Mouse (Mus musculus) forebrain, embryonic 14.5 days (tissue): Measurements from ENCODE around the gene Zswim1. TPM values are rescaled to one million over a fixed set of nuclear protein-coding genes. Genes with fewer than 3 reads are reported as not detected.

ENCODE experiments used
- ATAC-seq: fragments of 200-750 bp; cut with Nextera tagmentation; 2 replicates; pipeline ENCODE4 v1.8.0; 2017; ENCODE audit warnings: mild to moderate bottlenecking, moderate library complexity
- DNase-seq: peaks from one replicate; pipeline ENCODE4 v3.0.0-alpha.2; 2015; ENCODE audit warnings: low spot score
- H3K27ac ChIP-seq: fragments of 300-500 bp; sonication (generic); 2 replicates; pipeline ENCODE4 v1.5.1; 2014; ENCODE audit warnings: low read depth, mild to moderate bottlenecking, control low read depth, low read length, moderate library complexity
- H3K27me3 ChIP-seq: fragments of 300-500 bp; sonication (generic); replicated peaks from 2 replicates; pipeline ENCODE4 v1.6.1; 2014; ENCODE audit warnings: low read length, control low read depth, mixed read lengths; ENCODE audit not compliant: control insufficient read depth, insufficient read depth
- H3K36me3 ChIP-seq: fragments of 300-500 bp; sonication (generic); 2 replicates; pipeline ENCODE4 v1.6.1; 2014; ENCODE audit warnings: low read length, control low read depth; ENCODE audit not compliant: control insufficient read depth, insufficient read depth
- H3K4me1 ChIP-seq: fragments of 300-500 bp; sonication (generic); 2 replicates; pipeline ENCODE4 v1.6.1; 2014; ENCODE audit warnings: antibody characterized with exemption, low read length, control low read depth; ENCODE audit not compliant: control insufficient read depth, insufficient read depth
- H3K4me2 ChIP-seq: fragments of 300-500 bp; sonication (generic); 2 replicates; pipeline ENCODE4 v1.6.1; 2014; ENCODE audit warnings: mild to moderate bottlenecking, control low read depth, low read length
- H3K4me3 ChIP-seq: fragments of 300-500 bp; sonication (generic); 2 replicates; pipeline ENCODE4 v1.5.1; 2014; ENCODE audit warnings: low read depth, low read length, control low read depth
- H3K9ac ChIP-seq: fragments of 300-500 bp; sonication (generic); 2 replicates; pipeline ENCODE4 v1.6.1; 2014; ENCODE audit warnings: mild to moderate bottlenecking, low read length, control low read depth, moderate library complexity
- H3K9me3 ChIP-seq: fragments of 300-500 bp; sonication (generic); replicated peaks from 2 replicates; pipeline ENCODE4 v1.6.1; 2016; ENCODE audit warnings: low read length, control low read depth, mixed read lengths; ENCODE audit not compliant: control insufficient read depth
- WGBS: fragments of 180-500 bp; shearing (Covaris S2); extraction: QIAGEN DNeasy Blood & Tissue Kit; methylation state at CpG from one replicate; pipeline ENCODE4 v1.1.7; 2014; 5-methylcytosine and 5-hydroxymethylcytosine counted together
- polyA plus RNA-seq: library from polyadenylated mRNA; unstranded; fragments of >200 nt; fragmentation: Nextera tagmentation; extraction: Ambion mirVana; gene quantifications from 2 replicates; pipeline ENCODE4 v1.2.1, GENCODE M21; 2014

Gene Zswim1
- polyA plus RNA-seq, 1 experiment from 2014 or later = 19.5 TPM

DNA sequence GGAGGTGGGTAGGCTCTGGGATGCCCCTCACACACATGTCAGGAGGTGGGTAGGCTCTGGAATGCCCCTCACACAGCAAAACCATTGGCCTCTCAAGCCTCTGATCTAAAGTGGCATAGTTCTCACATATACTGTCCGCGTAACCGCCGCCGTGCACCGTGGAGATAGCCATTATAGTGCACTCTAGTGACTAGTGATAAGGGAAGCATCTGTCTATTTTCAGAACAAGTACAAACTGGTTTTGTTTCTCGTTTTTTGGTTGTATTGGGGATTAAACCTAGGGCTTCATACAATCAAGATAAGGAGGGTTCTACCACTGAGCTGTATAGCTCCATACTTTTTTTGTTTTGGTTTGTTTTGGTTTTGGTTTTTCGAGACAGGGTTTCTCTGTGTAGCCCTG is 6.7 kb upstream of the Zswim1 start:
- ATAC-seq = no peak
- WGBS = 92% methylated on average over 8 of the region's 8 CpGs
- Histone ChIP-seq H3K4me2 (no peak overlapping the region), H3K4me1 (no peaks in the 10 kb centered on the region), H3K9me3 (no peaks in the 10 kb centered on the region), H3K4me3 (no peak overlapping the region), H3K36me3 (peaks cover 22% of the 10 kb centered on the region), H3K27me3 (no peaks in the 10 kb centered on the region), H3K27ac (no peak overlapping the region), H3K9ac (no peak overlapping the region)
- no peak for DNase-seq

DNA sequence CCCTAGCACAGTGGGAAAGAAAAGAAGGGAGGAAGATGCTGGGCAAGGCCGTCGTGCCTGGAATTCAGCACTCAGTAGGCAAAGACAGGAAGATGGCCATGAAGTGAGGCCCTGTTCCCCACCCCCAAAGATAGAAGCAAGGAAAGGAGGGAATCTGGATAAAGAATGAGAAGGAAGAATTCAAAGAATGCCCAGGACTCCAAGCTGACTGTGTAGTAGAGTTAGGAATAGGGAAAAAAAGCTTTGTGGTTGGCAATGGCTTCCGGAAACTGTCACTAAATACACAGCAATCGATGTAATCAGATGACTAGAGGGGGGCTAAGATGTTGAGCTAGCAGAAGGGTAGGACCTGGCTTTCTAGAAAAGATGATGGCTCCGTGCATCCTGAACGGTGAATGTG is 5.3 kb upstream of the Zswim1 start:
- 87% methylated on average over 6 of the region's 6 CpGs for WGBS
- Histone ChIP-seq H3K4me3 (no peak overlapping the region), H3K36me3 (peaks cover 29% of the 10 kb centered on the region), H3K4me2 (no peak overlapping the region), H3K9me3 (no peaks in the 10 kb centered on the region), H3K9ac (no peak overlapping the region), H3K27me3 (no peaks in the 10 kb centered on the region), H3K4me1 (0 out of 2 replicates have a peak, but pooled peaks cover 1% of the 10 kb centered on the region), H3K27ac (no peak overlapping the region)
- DNase-seq (no peak), ATAC-seq (no peak)

DNA sequence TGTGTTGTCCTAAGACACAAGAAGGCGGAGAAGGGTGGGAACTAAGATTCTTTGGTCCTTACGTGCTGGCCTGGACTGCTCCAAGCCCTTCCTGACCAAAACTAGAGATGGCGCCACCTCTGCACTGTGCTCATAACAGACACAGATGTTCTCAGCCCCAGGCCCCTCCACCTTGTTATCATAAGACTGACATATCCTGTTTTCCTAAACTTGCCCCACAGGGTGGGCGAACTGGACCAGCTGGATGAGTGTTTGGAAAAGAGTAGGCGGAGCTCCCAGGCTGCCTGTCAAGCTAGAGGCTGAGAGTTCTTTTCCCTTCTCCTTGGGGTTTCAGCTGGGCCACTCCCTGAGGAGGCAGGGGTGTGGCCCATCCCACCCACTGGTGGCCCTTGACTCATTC is 4.8 kb upstream of the Zswim1 start:
- DNase-seq (no peak), ATAC-seq (no peak)
- Histone ChIP-seq H3K9me3 (no peaks in the 10 kb centered on the region), H3K27ac (no peak overlapping the region), H3K9ac (no peak overlapping the region), H3K36me3 (peaks cover 27% of the 10 kb centered on the region), H3K4me2 (no peak overlapping the region), H3K4me1 (0 out of 2 replicates have a peak, but pooled peaks cover 5% of the 10 kb centered on the region), H3K4me3 (no peak overlapping the region), H3K27me3 (no peaks in the 10 kb centered on the region)
- WGBS = 81% methylated on average over 5 of the region's 5 CpGs

DNA sequence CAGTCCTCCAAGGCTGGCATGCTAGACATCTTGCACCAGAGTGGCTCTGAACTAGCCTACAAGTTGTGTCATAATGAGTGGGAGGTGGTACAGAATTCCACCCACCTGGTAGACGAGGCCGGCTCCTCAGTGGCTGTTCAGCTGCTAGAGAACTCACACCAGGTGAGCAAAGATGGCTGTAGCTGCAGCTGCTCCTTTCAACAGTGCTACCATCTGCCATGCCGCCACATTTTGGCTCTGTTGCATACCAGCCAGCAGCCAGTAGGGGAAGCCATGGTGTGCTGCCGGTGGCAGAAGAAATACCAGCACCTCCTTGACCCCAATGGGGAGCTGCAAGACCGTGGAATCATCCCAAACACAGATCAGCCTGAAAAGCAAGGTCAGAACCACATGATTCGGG is 1.4 kb upstream of the Zswim1 start:
- Histone ChIP-seq H3K4me2 (no peak overlapping the region), H3K4me3 (no peak overlapping the region), H3K27ac (no peak overlapping the region), H3K9ac (no peak overlapping the region), H3K27me3 (no peaks in the 10 kb centered on the region), H3K4me1 (peaks cover 9% of the 10 kb centered on the region; the same call in 1 of the 2 replicates), H3K9me3 (no peaks in the 10 kb centered on the region), H3K36me3 (peaks cover 34% of the 10 kb centered on the region)
- ATAC-seq (no peak), DNase-seq (no peak)
- WGBS = 83% methylated on average over 6 of the region's 6 CpGs

DNA sequence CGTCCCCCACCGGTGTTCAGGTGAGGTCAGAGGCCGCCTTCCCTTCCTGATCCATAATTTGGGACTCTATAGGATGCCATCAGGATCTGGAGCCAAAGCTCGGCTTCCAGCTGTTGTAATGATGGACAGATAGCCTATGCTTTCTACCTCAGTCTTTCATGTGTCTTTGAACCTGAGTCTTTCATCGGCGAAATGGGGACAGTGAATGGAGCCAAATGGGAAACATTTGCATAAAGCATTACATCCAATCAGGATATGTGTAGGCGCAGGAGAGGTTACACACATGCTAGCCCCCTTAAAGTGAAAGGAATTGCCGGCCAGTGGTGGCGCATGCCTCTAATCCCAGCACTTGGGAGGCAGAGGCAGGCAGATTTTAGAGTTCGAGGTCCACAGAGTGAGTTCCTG is 697 bp downstream of the Zswim1 start:
- DNase-seq (peak; percentile 71), ATAC-seq (peak; percentile 72)
- Histone ChIP-seq H3K4me2 (peak overlapping the region; percentile 58), H3K4me3 (peak overlapping the region; percentile 71), H3K36me3 (peaks cover 55% of the 10 kb centered on the region), H3K9ac (peak overlapping the region; percentile 77), H3K9me3 (no peaks in the 10 kb centered on the region), H3K27me3 (no peaks in the 10 kb centered on the region), H3K27ac (peak overlapping the region; percentile 92), H3K4me1 (peaks cover 9% of the 10 kb centered on the region; the same call in 1 of the 2 replicates)
- WGBS = 3% methylated on average over 10 of the region's 10 CpGs

DNA sequence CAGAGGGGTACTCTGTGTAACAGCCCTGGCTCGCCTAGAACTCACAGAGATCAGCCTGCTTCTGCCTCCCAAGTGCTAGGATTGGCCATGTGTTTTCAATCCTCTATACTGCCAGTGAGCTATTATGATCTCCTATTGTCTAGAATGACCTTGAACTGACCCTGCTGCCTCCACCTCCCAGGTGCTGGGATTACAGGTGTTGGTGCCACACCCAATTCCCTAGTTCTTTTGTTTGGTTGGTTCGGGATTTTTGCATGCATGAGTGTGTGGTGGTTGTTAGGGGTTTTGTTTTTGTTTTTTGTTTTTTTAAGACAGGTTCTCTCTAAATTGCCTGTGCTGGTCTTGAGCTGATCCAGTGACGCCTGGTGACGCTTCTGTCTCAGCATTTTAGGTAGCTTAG is 1.5 kb downstream of the Zswim1 start:
- WGBS = 90% methylated on average over 4 of the region's 4 CpGs
- Histone ChIP-seq H3K4me1 (peaks cover 9% of the 10 kb centered on the region; the same call in 1 of the 2 replicates), H3K9me3 (no peaks in the 10 kb centered on the region), H3K27me3 (no peaks in the 10 kb centered on the region), H3K36me3 (peaks cover 60% of the 10 kb centered on the region), H3K4me3 (no peak overlapping the region), H3K27ac (no peak overlapping the region), H3K4me2 (no peak overlapping the region), H3K9ac (no peak overlapping the region)
- ATAC-seq = no peak
- no peak for DNase-seq

DNA sequence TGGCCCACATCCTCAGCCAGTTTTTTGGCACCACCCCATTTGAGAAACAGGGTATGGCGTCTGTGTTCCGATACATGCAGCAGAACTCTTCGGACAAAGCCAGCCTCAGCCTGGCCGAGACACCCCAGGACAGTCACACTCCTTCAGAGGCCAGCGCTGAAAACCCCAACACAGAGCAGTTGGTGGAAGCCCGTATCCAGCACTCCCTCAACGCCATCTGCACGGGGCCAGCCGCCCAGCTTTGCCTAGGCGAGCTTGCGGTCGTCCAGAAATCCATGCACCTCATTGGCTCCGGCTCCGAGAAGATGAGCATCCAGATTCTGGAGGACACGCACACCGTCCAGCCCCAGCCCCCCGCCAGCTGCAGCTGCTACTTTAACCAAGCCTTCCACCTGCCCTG is 3.0 kb downstream of the Zswim1 start:
- Histone ChIP-seq H3K27ac (no peak overlapping the region), H3K36me3 (peaks cover 52% of the 10 kb centered on the region), H3K9ac (no peak overlapping the region), H3K4me2 (no peak overlapping the region), H3K4me3 (no peak overlapping the region), H3K4me1 (peaks cover 9% of the 10 kb centered on the region; the same call in 1 of the 2 replicates), H3K9me3 (no peaks in the 10 kb centered on the region), H3K27me3 (no peaks in the 10 kb centered on the region)
- no peak for ATAC-seq
- DNase-seq = no peak
- 95% methylated on average over 17 of the region's 17 CpGs for WGBS

DNA sequence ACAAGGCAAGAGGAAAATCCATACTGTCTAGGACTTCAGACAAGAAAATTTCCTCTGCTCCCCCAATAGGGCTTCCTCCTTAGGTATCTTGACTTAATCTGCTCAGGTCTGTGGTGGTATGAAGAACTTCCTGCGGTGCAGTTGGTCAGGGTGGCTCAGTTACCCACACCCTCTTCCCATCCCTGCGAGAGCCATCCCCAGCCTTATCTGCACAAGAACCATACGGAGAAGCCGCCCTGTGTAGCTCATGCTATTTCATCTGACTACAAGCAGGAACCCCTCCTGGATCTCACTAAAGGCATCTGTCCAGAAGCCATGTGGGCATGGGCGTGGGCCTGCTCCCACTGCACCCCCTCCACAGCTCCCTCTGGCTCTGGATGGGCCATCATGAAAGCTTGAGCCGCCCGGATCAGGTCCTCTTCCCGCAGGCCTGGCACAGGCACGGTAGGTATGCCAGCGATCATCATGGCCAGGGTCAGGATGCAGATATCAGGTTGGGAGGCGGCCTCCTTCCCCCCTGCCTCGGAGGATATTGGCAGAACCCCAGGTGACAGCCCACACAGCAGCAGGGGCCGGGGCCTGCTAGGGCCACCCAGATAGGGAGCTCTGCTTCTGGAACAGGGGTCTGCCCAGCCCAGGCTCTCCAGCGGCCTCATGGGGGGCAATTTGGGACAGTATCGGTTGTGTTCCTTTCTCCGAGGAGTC is 4.8 kb downstream of the Zswim1 start:
- Histone ChIP-seq H3K27ac (no peak overlapping the region), H3K4me3 (no peak overlapping the region), H3K9me3 (no peaks in the 10 kb centered on the region), H3K9ac (no peak overlapping the region), H3K36me3 (peaks cover 42% of the 10 kb centered on the region), H3K4me2 (no peak overlapping the region), H3K4me1 (peaks cover 6% of the 10 kb centered on the region; the same call in 1 of the 2 replicates), H3K27me3 (no peaks in the 10 kb centered on the region)
- WGBS = 88% methylated on average over 16 of the region's 16 CpGs
- DNase-seq (no peak), ATAC-seq (no peak)

DNA sequence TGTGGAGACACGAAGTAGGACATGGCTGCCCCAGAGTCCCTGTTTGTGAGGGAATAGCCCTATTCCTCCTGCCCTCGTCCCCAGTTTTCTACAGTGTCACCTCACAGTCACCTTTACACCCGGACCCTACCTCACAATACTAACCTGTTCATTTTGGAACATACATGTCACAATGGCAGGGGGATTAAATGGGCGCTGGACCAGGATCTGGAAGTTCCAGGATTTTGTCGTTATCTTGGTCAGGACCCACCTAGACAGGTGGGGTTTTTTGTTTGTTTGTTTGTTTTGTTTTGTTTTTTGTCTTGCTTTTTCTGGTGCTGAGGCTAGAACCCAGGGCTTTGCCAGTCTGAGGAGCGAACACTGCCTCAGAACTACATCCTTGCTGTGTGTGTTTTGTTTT is 6.0 kb downstream of the Zswim1 start, which contains the start of gene Spata25:
Gene Spata25, minus strand, starts transcription at position 101 of the 400 bp plus-strand sequence.
- Histone ChIP-seq H3K4me2 (no peak within 1 kb of the TSS), H3K4me3 (no peak within 1 kb of the TSS), H3K4me1 (peaks cover 4% of the 10 kb centered on the region; the same call in 1 of the 2 replicates), H3K9ac (no peak within 1 kb of the TSS), H3K27me3 (no peaks in the 10 kb centered on the region), H3K27ac (no peak within 1 kb of the TSS), H3K36me3 (peaks cover 42% of the 10 kb centered on the region), H3K9me3 (no peaks in the 10 kb centered on the region)
- 91% methylated on average over 6 of the region's 6 CpGs for WGBS
- ATAC-seq = no peak
- DNase-seq = no peak
